Mouse (Mus musculus) midbrain, embryonic 11.5 days (tissue): ENCODE measurements around the gene Pecam1. TPM values are rescaled to one million over a fixed set of nuclear protein-coding genes. Genes with fewer than 3 reads are reported as not detected.

Experiments
- ATAC-seq: fragments of 200-750 bp; cut with Nextera tagmentation; 2 replicates; pipeline ENCODE4 v1.8.0; 2017; ENCODE audit warnings: moderate TSS enrichment, moderate library complexity; ENCODE audit not compliant: low FRiP score
- DNase-seq: peaks from one replicate; pipeline ENCODE4 v3.0.0; 2015; ENCODE audit warnings: low spot score; ENCODE audit errors: missing footprints
- H3K27ac ChIP-seq: fragments of 300-500 bp; sonication (generic); 2 replicates; pipeline ENCODE4 v1.5.1; 2014; ENCODE audit warnings: low read depth, low read length
- H3K27me3 ChIP-seq: fragments of 300-500 bp; sonication (generic); 2 replicates; pipeline ENCODE4 v1.6.1; 2014; ENCODE audit warnings: mild to moderate bottlenecking, low read length, moderate library complexity, mixed read lengths; ENCODE audit not compliant: control insufficient read depth, insufficient read depth
- H3K36me3 ChIP-seq: fragments of 300-500 bp; sonication (generic); 2 replicates; pipeline ENCODE4 v1.6.1; 2014; ENCODE audit warnings: mild to moderate bottlenecking, low read length, moderate library complexity, mixed read lengths; ENCODE audit not compliant: control insufficient read depth, insufficient read depth
- H3K4me1 ChIP-seq: fragments of 300-500 bp; sonication (generic); 2 replicates; pipeline ENCODE4 v1.6.1; 2014; ENCODE audit warnings: low read length; ENCODE audit not compliant: control insufficient read depth, insufficient read depth
- H3K4me2 ChIP-seq: fragments of 300-500 bp; sonication (generic); 2 replicates; pipeline ENCODE4 v1.6.1; 2014; ENCODE audit warnings: mild to moderate bottlenecking, moderate library complexity
- H3K4me3 ChIP-seq: fragments of 300-500 bp; sonication (generic); 2 replicates; pipeline ENCODE4 v1.5.1; 2014; ENCODE audit warnings: low read depth, low read length
- H3K9ac ChIP-seq: fragments of 300-500 bp; sonication (generic); 2 replicates; pipeline ENCODE4 v1.6.1; 2014; ENCODE audit warnings: low read length
- H3K9me3 ChIP-seq: fragments of 300-500 bp; sonication (generic); 2 replicates; pipeline ENCODE4 v1.6.1; 2016; ENCODE audit warnings: low read length; ENCODE audit not compliant: control insufficient read depth
- WGBS: fragments of 180-500 bp; shearing (Covaris S2); extraction: QIAGEN DNeasy Blood & Tissue Kit; methylation state at CpG from one replicate; pipeline ENCODE4 v1.1.7; 2014; 5-methylcytosine and 5-hydroxymethylcytosine counted together
- polyA plus RNA-seq: library from polyadenylated mRNA; unstranded; fragments of >200 nt; fragmentation: Nextera tagmentation; extraction: Ambion mirVana; gene quantifications from 2 replicates; pipeline ENCODE4 v1.2.1, GENCODE M21; 2014

The Pecam1 gene
- polyA plus RNA-seq, 1 experiment from 2014 or later = 19.8 TPM

DNA sequence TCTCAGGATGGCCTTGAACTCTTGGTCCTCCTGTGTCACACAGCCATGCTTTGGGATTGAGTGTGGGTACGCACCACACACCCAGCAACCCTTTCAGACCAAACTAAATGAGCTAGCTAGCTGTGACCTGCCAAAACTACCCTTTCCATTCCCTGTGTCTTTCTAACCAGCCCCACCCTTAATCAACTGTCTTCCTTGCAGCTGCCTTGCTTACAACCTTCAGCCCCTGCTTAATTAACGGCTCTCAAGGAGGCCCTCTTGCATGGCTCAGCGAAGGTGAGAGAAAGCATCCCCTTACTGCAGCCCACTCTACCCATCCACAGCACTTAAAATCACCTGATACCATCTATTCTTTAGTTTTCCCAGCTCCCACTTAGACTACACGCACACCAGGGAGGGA, 73.1 kb downstream of the Pecam1 start:
- Histone ChIP-seq H3K27ac (no peak overlapping the region), H3K4me1 (peaks cover 10% of the 10 kb centered on the region), H3K4me2 (no peak overlapping the region), H3K36me3 (no peaks in the 10 kb centered on the region), H3K27me3 (no peaks in the 10 kb centered on the region), H3K9ac (no peak overlapping the region), H3K9me3 (no peaks in the 10 kb centered on the region), H3K4me3 (no peak overlapping the region)
- DNase-seq = no peak
- no peak for ATAC-seq
- 78% methylated on average over 4 of the region's 4 CpGs for WGBS

GRCm38 (mm10) chr11:106675875-106676274, 74.6 kb downstream of the Pecam1 start:
- WGBS = 86% methylated on average over 5 of the region's 5 CpGs
- H3K9ac ChIP-seq = no peak overlapping the region
- H3K9me3 ChIP-seq = no peaks in the 10 kb centered on the region
- no peaks in the 10 kb centered on the region for H3K27me3 ChIP-seq
- H3K4me2 ChIP-seq = no peak overlapping the region
- no peak overlapping the region for H3K27ac ChIP-seq
- H3K4me3 ChIP-seq = no peak overlapping the region
- no peak for ATAC-seq
- H3K4me1 ChIP-seq = peaks cover 10% of the 10 kb centered on the region
- DNase-seq = no peak
- H3K36me3 ChIP-seq = no peaks in the 10 kb centered on the region

GRCm38 (mm10) chr11:106675201-106675726, 75.2 kb downstream of the Pecam1 start:
- Histone ChIP-seq H3K36me3 (no peaks in the 10 kb centered on the region), H3K4me2 (no peak overlapping the region), H3K27ac (no peak overlapping the region), H3K9me3 (no peaks in the 10 kb centered on the region), H3K4me1 (peaks cover 10% of the 10 kb centered on the region), H3K27me3 (no peaks in the 10 kb centered on the region), H3K9ac (no peak overlapping the region; the same call in 1 of the 2 replicates), H3K4me3 (no peak overlapping the region)
- ATAC-seq (no peak), DNase-seq (no peak)
- WGBS = 77% methylated on average over 10 of the region's 10 CpGs

GRCm38 (mm10) chr11:106674612-106675153, 75.7 kb downstream of the Pecam1 start:
- DNase-seq (peak; percentile 87), ATAC-seq (peak; percentile 89)
- Histone ChIP-seq H3K9me3 (no peaks in the 10 kb centered on the region), H3K9ac (peak overlapping the region; percentile 33), H3K27me3 (no peaks in the 10 kb centered on the region), H3K27ac (peak overlapping the region; percentile 35), H3K4me3 (no peak overlapping the region), H3K4me2 (no peak overlapping the region; the same call in 1 of the 2 replicates), H3K4me1 (peaks cover 13% of the 10 kb centered on the region), H3K36me3 (no peaks in the 10 kb centered on the region)
- WGBS = 12% methylated on average over 9 of the region's 9 CpGs

DNA sequence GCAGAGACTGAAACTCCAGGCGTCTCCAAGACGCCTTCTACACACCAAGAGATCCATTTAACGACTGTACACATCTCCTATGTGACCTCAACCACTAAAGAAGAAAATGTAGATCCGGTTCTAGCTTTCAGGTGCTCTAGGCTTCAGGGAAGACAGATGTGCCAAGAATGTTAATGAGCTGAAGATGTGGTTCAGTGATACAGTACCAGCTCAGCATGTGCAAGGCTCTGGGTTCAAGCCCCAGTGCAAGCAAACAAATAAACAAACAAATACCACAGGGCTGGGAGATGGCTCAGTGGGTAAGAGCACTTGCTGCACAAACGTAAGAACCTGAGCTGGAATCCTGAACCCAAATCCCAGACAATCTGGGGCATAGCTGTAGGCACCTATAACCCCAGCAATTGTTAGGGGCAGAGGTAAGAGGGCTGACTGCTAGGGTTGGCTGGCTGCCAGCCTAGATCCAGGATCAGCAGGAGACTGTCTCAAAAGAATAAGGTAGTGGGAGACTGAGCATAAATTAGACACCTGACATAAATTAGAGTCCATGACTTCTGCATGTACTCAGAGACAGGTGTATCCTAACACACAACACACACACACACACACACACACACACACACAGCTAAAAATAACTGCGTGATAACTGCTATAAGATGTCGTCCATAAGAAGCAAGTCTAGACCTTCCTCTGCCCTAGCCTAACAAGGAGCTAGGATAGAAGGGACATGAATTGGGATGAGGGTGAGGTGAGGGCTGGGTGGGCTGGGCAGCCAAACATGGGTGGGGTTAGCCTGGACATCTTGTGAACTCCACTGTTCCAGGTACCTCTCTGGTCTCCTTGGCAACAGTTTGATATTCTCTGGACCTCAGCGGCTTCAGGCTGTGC, 76.5 kb downstream of the Pecam1 start:
- no peak; the same call in 1 of the 2 replicates for ATAC-seq
- H3K36me3 ChIP-seq = no peaks in the 10 kb centered on the region
- no peak for DNase-seq
- H3K4me2 ChIP-seq = no peak overlapping the region
- 77% methylated on average over 8 of the region's 8 CpGs for WGBS
- no peaks in the 10 kb centered on the region for H3K9me3 ChIP-seq
- no peaks in the 10 kb centered on the region for H3K27me3 ChIP-seq
- H3K27ac ChIP-seq = no peak overlapping the region
- H3K4me3 ChIP-seq = no peak overlapping the region
- H3K4me1 ChIP-seq = peaks cover 15% of the 10 kb centered on the region
- peak overlapping the region; percentile 33 for H3K9ac ChIP-seq

- Histone ChIP-seq H3K9ac (no peak overlapping the region), H3K27me3 (no peaks in the 10 kb centered on the region), H3K36me3 (no peaks in the 10 kb centered on the region), H3K4me2 (no peak overlapping the region), H3K9me3 (no peaks in the 10 kb centered on the region), H3K4me3 (no peak overlapping the region), H3K27ac (no peak overlapping the region), H3K4me1 (peaks cover 15% of the 10 kb centered on the region)
- ATAC-seq (no peak), DNase-seq (no peak)
- 85% methylated on average over 5 of the region's 5 CpGs for WGBS
Measured at GRCm38 (mm10) chr11:106672919-106673505, 77.4 kb downstream of the Pecam1 start.

DNA sequence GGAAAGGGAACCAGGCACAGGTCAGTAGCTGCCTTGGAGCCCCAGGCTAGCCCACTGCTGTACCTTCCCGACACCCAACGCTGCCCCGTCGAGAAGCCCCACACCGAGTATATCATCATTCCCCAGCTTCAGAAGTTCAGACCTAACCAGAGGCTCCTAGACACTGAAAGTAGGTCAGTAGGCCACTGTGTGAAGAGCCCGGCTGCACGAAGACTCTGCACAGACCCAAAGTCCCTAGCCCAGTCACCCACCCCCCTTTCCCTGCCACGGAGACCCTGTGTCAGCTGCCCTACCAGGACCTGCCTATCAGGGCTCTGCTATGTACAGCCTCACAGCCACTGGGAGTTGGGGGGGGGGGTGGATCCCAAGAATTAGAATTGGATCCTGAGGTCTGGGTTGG, 78.6 kb downstream of the Pecam1 start:
- DNase-seq (peak; percentile 26), ATAC-seq (no peak)
- Histone ChIP-seq H3K9ac (no peak overlapping the region), H3K4me2 (no peak overlapping the region), H3K4me1 (peaks cover 15% of the 10 kb centered on the region), H3K36me3 (no peaks in the 10 kb centered on the region), H3K4me3 (no peak overlapping the region), H3K27me3 (no peaks in the 10 kb centered on the region), H3K27ac (no peak overlapping the region), H3K9me3 (no peaks in the 10 kb centered on the region)
- WGBS = 90% methylated on average over 8 of the region's 8 CpGs

- H3K27ac ChIP-seq = no peak overlapping the region
- H3K4me3 ChIP-seq = no peak overlapping the region
- ATAC-seq (no peak), DNase-seq (peak; percentile 74)
- H3K4me2 ChIP-seq = no peak overlapping the region
- 76% methylated on average over 4 of the region's 4 CpGs for WGBS
- H3K9ac ChIP-seq = no peak overlapping the region
- no peaks in the 10 kb centered on the region for H3K36me3 ChIP-seq
- H3K4me1 ChIP-seq = peaks cover 15% of the 10 kb centered on the region
- no peaks in the 10 kb centered on the region for H3K9me3 ChIP-seq
- H3K27me3 ChIP-seq = no peaks in the 10 kb centered on the region
Measured at GRCm38 (mm10) chr11:106670951-106671478, 79.4 kb downstream of the Pecam1 start.

DNA sequence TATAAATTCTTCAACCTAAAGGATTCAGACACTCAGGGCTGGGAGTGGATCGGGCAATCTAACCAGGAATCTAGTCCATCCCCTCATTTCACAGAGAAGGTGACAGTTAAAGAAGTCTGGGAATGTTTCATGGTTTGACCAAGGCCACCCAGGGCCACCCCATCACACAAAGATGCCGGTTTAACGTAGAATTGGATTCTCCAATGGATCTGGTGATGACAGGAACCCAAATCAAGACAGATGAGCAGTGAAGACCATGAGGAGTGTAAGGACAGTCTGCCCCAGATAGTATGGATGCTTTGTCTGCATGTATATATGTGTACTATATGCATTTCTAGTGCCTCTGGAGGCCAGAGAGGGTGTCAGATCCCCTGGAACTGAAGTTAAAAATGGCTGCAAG, 80.2 kb downstream of the Pecam1 start:
- 61% methylated on average over 3 of the region's 3 CpGs for WGBS
- peak; percentile 82 for DNase-seq
- ATAC-seq = no peak

More for the DNA sequence above, 80.2 kb downstream of the Pecam1 start:
- H3K9ac ChIP-seq = no peak overlapping the region
- H3K27ac ChIP-seq = no peak overlapping the region
- H3K36me3 ChIP-seq = no peaks in the 10 kb centered on the region
- H3K4me1 ChIP-seq = peaks cover 15% of the 10 kb centered on the region
- H3K9me3 ChIP-seq = no peaks in the 10 kb centered on the region
- no peak overlapping the region for H3K4me3 ChIP-seq
- no peaks in the 10 kb centered on the region for H3K27me3 ChIP-seq
- no peak overlapping the region for H3K4me2 ChIP-seq
